Mouse (Mus musculus) c-Kit-positive CD71-positive TER-119-negative erythroid progenitor cells, embryonic 14.5 days (primary cell): Measurements from ENCODE around the gene Coch.
"Not testable (repeated sequence)": the region's sequence is repeated elsewhere in the genome, so short reads cannot be mapped to it uniquely, and the experiment has no call there.

Source experiments
- DNase-seq: peaks from one replicate; pipeline ENCODE4 v3.0.0-alpha.2; 2013; ENCODE audit warnings: low read depth

Coch gene

GRCm38 (mm10) chr12:51641871-51642270 is 48.7 kb downstream of the Coch start:
- DNase-seq: peak; percentile 75

GRCm38 (mm10) chr12:51649401-51649800 is 56.3 kb downstream of the Coch start:
- DNase-seq: not testable (repeated sequence)
